Mouse (Mus musculus) heart, adult 9 months (tissue): ENCODE measurements around the gene Rasgef1c.

Experiments
- DNase-seq, 2 experiments: peaks; one replicate each; pipeline ENCODE4 v3.0.0; 2022; ENCODE audit warnings: low spot score in 2 of 2

Gene Rasgef1c

GRCm38 (mm10) chr11:49901659-49902458 is at the start of gene Rasgef1c:
TSS of gene Rasgef1c (plus strand) at chr11:49901835.
- DNase-seq, result peak; percentile 19 to 30

GRCm38 (mm10) chr11:49855144-49855543 is 46.5 kb upstream of the Rasgef1c start:
- no peak for DNase-seq

GRCm38 (mm10) chr11:49861139-49861538 is 40.5 kb upstream of the Rasgef1c start:
- no peak for DNase-seq

GRCm38 (mm10) chr11:49863926-49864325 is 37.7 kb upstream of the Rasgef1c start:
- DNase-seq, result no peak

GRCm38 (mm10) chr11:49867320-49867719 is 34.3 kb upstream of the Rasgef1c start:
- DNase-seq, result no peak

- DNase-seq, result peak in 1 of 2 experiments; percentile 39
Observed at GRCm38 (mm10) chr11:49869762-49870161, 31.9 kb upstream of the Rasgef1c start.

GRCm38 (mm10) chr11:49871914-49872313 is 29.7 kb upstream of the Rasgef1c start:
- DNase-seq, result peak in 1 of 2 experiments; percentile 9

- DNase-seq, result no peak
Observed at GRCm38 (mm10) chr11:49872779-49873178, 28.9 kb upstream of the Rasgef1c start.

- DNase-seq, result peak; percentile 27 to 30
Observed at GRCm38 (mm10) chr11:49876948-49877817, 24.5 kb upstream of the Rasgef1c start.

- DNase-seq, result no peak
Observed at GRCm38 (mm10) chr11:49879950-49880642, 21.5 kb upstream of the Rasgef1c start.

- DNase-seq, result no peak
Observed at GRCm38 (mm10) chr11:49883394-49883793, 18.2 kb upstream of the Rasgef1c start.

GRCm38 (mm10) chr11:49888469-49888868 is 13.2 kb upstream of the Rasgef1c start:
- no peak for DNase-seq

- DNase-seq, result no peak
Observed at GRCm38 (mm10) chr11:49891993-49892392, 9.6 kb upstream of the Rasgef1c start.

GRCm38 (mm10) chr11:49893806-49894205 is 7.8 kb upstream of the Rasgef1c start:
- no peak for DNase-seq

GRCm38 (mm10) chr11:49895966-49896590 is 5.6 kb upstream of the Rasgef1c start:
- no peak for DNase-seq

GRCm38 (mm10) chr11:49900043-49900442 is 1.6 kb upstream of the Rasgef1c start:
- no peak for DNase-seq

GRCm38 (mm10) chr11:49900962-49901658 is 525 bp upstream of the Rasgef1c start:
- no peak for DNase-seq

GRCm38 (mm10) chr11:49903333-49903732 is 1.7 kb downstream of the Rasgef1c start:
- peak; percentile 17 to 46 for DNase-seq

GRCm38 (mm10) chr11:49918521-49919180 is 17.0 kb downstream of the Rasgef1c start:
- no peak for DNase-seq

- no peak for DNase-seq
Observed at GRCm38 (mm10) chr11:49919304-49919703, 17.7 kb downstream of the Rasgef1c start.
